Mouse (Mus musculus) megakaryocyte progenitor cell, adult 5-6 weeks (primary cell): ENCODE measurements around the gene Lrit2. TPM values are rescaled to one million over a fixed set of nuclear protein-coding genes. Genes with fewer than 3 reads are reported as not detected.

Experiments
- ATAC-seq: replicated peaks from 2 replicates; pipeline ENCODE4 v1.8.0; 2016; ENCODE audit warnings: mild to moderate bottlenecking, moderate TSS enrichment, inconsistent platforms; ENCODE audit not compliant: poor library complexity
- total RNA-seq, 2 experiments: library from RNA; stranded (forward) in 1 of 2; stranded (reverse) in 1 of 2; fragments of 157-497, 149-512 nt in 1 of 2; fragments of 200-1000 nt in 1 of 2; gene quantifications; 2 replicates each; pipeline versions ENCODE4 v1.2.3 to v1.2.4; 2015 to 2017

Gene Lrit2
- total RNA-seq, 2 experiments from 2014 or later, result not detected

GRCm38 (mm10) chr14:37110456-37110855 lies 42.7 kb downstream of the Lrit2 start:
- no peak for ATAC-seq

- ATAC-seq, result no peak
Measured at GRCm38 (mm10) chr14:37111371-37111770, 43.6 kb downstream of the Lrit2 start.

GRCm38 (mm10) chr14:37112931-37113330 lies 45.2 kb downstream of the Lrit2 start:
- no peak for ATAC-seq

- ATAC-seq, result no peak
Measured at GRCm38 (mm10) chr14:37113922-37114321, 46.2 kb downstream of the Lrit2 start, which contains the start of gene 2610528A11Rik. TSS of gene 2610528A11Rik (minus strand) at chr14:37114022.

DNA sequence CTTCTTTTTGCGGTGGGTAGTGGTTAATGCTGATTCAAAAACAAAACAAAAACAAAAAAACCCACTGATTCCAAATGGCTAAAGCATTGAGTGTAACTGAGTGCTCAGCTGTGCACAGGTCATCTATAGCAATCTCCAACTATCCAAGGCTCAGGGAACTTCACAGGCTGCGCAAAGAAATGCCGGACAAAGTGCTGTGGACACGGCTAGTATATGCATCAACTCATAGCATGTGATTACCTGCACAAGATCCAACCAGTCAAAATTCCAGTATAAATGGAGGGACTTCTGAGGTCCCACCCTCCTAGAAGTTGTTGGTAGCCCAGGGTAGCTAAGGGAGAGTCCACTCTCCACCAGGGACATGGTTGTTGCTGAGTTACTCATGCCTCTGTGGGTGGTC lies 51.5 kb downstream of the Lrit2 start:
- no peak for ATAC-seq

Other genes starting within 250 kb of the Lrit2 start
- gene Ccser2, start 99.2 kb upstream of the Lrit2 start, total RNA-seq (2015), result 9.6 and 10.4 TPM in 2 replicates
- 5.6 and 12.3 TPM in 2 replicates for gene Ccser2, start 99.2 kb upstream of the Lrit2 start, total RNA-seq (2017)
- gene Rgr, start 19.0 kb upstream of the Lrit2 start, total RNA-seq (2015), result not detected in 2 replicates
- gene Rgr, start 19.0 kb upstream of the Lrit2 start, total RNA-seq (2017), result not detected in 2 replicates
- gene Lrit1, start 13.1 kb upstream of the Lrit2 start, total RNA-seq (2015), result not detected in 2 replicates
- not detected in 2 replicates for gene Lrit1, start 13.1 kb upstream of the Lrit2 start, total RNA-seq (2017)
- not detected in 2 replicates for gene Cdhr1, start 30.4 kb downstream of the Lrit2 start, total RNA-seq (2015)
- not detected in 2 replicates for gene Cdhr1, start 30.4 kb downstream of the Lrit2 start, total RNA-seq (2017)
- gene 2610528A11Rik, start 46.1 kb downstream of the Lrit2 start, total RNA-seq (2015), result 1.7 and 2.1 TPM in 2 replicates
- gene 2610528A11Rik, start 46.1 kb downstream of the Lrit2 start, total RNA-seq (2017), result 1.5 TPM in 1 of 2 replicates, not detected in the other
- 106 and 118 TPM in 2 replicates for gene Ghitm, start 67.3 kb downstream of the Lrit2 start, total RNA-seq (2015)
- gene Ghitm, start 67.3 kb downstream of the Lrit2 start, total RNA-seq (2017), result 124 and 128 TPM in 2 replicates